Mouse (Mus musculus): Measurements from ENCODE around the gene Olfr314. TPM values are rescaled to one million over a fixed set of nuclear protein-coding genes. Genes with fewer than 3 reads are reported as not detected.
"Not testable (repeated sequence)": the region's sequence is repeated elsewhere in the genome, so short reads cannot be mapped to it uniquely, and the experiment has no call there.

The Olfr314 gene
- polyA plus RNA-seq, 1 experiment = not detected

DNA sequence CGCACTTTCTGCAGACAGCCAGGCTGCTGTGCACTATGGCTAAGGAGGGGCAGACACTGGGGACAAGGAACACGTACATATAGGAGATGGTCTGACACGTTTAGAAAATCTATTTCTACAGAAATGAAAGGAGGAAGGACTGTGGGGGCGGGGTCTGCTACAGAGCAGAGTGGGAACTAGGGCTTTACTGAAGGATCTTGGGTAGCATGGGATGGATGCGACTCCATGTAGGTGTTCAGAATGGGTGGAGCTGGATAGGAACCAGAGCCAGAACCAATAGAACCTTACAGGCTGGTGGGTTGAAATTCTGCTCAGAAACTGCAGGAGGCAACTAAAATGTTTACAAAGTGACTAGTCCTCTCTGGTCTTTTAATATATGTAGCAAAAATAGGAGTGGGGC is 17.0 kb downstream of the Olfr314 start:
- Histone ChIP-seq H3K27ac (ENCODE audit: insufficient read depth, low read length) (no peak overlapping the region), H3K4me1 (ENCODE audit: control insufficient read depth, insufficient read depth, insufficient read length) (no peaks in the 10 kb centered on the region), H3K27me3 (ENCODE audit: control insufficient read depth, insufficient read depth, low read length) (no peaks in the 10 kb centered on the region), H3K4me3 (ENCODE audit: extremely low read depth, insufficient read depth, insufficient read length) (no peak overlapping the region), H3K36me3 (ENCODE audit: control insufficient read depth, insufficient read depth, low read length) (no peaks in the 10 kb centered on the region)
- TF ChIP-seq POLR2A (IDR thresholded peaks at IDR 0.05; ENCODE audit: low read depth, low read length) (no peak), CTCF (IDR thresholded peaks at IDR 0.05; ENCODE audit: extremely low read depth, insufficient read depth, insufficient read length, insufficient replicate concordance) (no peak)
- 55% methylated on average over 5 of the region's 5 CpGs for WGBS
- DNase-seq (ENCODE audit: low read depth in 1 of 2, low spot score in 2 of 2) = no peak

DNA sequence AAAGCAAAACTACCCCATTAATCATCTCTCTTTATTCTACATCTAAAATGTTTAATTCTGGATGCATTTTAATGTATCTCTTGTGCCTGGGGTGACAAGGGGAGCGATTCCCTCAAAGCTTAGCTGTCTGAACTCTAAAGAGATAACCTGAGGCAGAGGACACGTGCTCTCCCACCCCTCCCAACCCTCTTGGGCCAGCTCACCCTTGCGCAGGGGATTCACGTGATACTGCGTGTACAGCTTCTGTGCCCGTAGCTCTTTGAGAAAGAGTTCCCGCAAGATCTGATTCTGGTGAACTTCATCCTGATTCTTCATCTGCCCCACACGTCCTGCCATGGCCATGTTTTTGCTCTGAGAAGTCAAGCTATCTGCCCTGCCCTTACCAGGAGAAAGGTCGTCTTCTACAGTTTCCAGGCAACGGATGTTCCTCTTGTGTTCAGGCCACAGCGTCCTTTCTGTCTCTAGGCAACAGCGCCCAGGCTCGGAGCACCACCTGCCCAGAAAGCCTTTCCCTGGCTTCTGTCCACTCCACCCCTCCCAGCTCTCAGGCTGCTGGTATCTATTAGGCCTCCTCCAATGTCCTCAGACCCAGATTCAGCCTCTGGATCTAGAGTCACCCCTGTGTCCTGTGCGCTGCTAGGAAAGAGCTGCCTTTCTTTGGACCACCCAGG is 18.9 kb downstream of the Olfr314 start, which contains the start of gene Fam183b:
TSS of gene Fam183b (minus strand) at position 403 of the 671 bp plus-strand sequence.
- no peak for TF ChIP-seq POLR2A (IDR thresholded peaks at IDR 0.05; ENCODE audit: low read depth, low read length)
- TF ChIP-seq CTCF (IDR thresholded peaks at IDR 0.05; ENCODE audit: extremely low read depth, insufficient read depth, insufficient read length, insufficient replicate concordance) = no peak
- no peaks in the 10 kb centered on the region for H3K36me3 ChIP-seq (ENCODE audit: control insufficient read depth, insufficient read depth, low read length)
- WGBS = 41% methylated on average over 14 of the region's 14 CpGs
- H3K4me3 ChIP-seq (ENCODE audit: extremely low read depth, insufficient read depth, insufficient read length) = no peak within 1 kb of the TSS; the same call in 1 of the 2 replicates
- H3K27ac ChIP-seq (ENCODE audit: insufficient read depth, low read length) = no peak within 1 kb of the TSS
- no peaks in the 10 kb centered on the region for H3K4me1 ChIP-seq (ENCODE audit: control insufficient read depth, insufficient read depth, insufficient read length)
- DNase-seq (ENCODE audit: low read depth in 1 of 2, low spot score in 2 of 2) = no peak
- no peaks in the 10 kb centered on the region for H3K27me3 ChIP-seq (ENCODE audit: control insufficient read depth, insufficient read depth, low read length)

- WGBS = 79% methylated on average over 4 of the region's 4 CpGs
- Histone ChIP-seq H3K27me3 (ENCODE audit: control insufficient read depth, insufficient read depth, low read length) (no peaks in the 10 kb centered on the region), H3K27ac (ENCODE audit: insufficient read depth, low read length) (no peak overlapping the region), H3K36me3 (ENCODE audit: control insufficient read depth, insufficient read depth, low read length) (no peaks in the 10 kb centered on the region), H3K4me1 (ENCODE audit: control insufficient read depth, insufficient read depth, insufficient read length) (no peaks in the 10 kb centered on the region), H3K4me3 (ENCODE audit: extremely low read depth, insufficient read depth, insufficient read length) (no peak overlapping the region)
- TF ChIP-seq CTCF (IDR thresholded peaks at IDR 0.05; ENCODE audit: extremely low read depth, insufficient read depth, insufficient read length, insufficient replicate concordance) (no peak), POLR2A (IDR thresholded peaks at IDR 0.05; ENCODE audit: low read depth, low read length) (no peak)
- DNase-seq (ENCODE audit: low read depth in 1 of 2, low spot score in 2 of 2) = no peak
These were observed 21.1 kb downstream of the Olfr314 start for GRCm38 (mm10) chr11:58803871-58804270.

DNA sequence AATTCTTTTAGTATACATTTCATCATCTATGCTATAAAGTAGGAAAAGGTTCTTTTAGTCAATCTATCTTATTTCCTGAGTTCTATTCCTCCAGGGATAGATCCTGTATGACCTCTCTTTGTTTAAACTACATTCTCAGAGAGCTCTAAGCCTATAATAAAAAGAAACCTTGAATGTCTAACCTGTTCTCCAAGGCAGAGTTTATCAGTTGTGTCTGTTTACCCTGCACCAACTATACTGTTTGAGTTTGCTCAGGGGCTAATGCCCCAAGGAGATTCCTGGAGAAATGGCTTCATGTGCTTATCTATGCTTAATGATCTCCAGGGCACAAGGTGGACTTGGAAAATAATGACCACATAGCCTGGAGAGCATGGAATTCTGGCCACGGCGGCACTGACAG is 21.6 kb downstream of the Olfr314 start:
- WGBS = 78% methylated on average over 2 of the region's 2 CpGs
- no peaks in the 10 kb centered on the region for H3K27me3 ChIP-seq (ENCODE audit: control insufficient read depth, insufficient read depth, low read length)
- DNase-seq (ENCODE audit: low read depth in 1 of 2, low spot score in 2 of 2) = no peak
- H3K4me3 ChIP-seq (ENCODE audit: extremely low read depth, insufficient read depth, insufficient read length) = no peak overlapping the region
- H3K36me3 ChIP-seq (ENCODE audit: control insufficient read depth, insufficient read depth, low read length) = no peaks in the 10 kb centered on the region
- no peaks in the 10 kb centered on the region for H3K4me1 ChIP-seq (ENCODE audit: control insufficient read depth, insufficient read depth, insufficient read length)
- TF ChIP-seq CTCF (IDR thresholded peaks at IDR 0.05; ENCODE audit: extremely low read depth, insufficient read depth, insufficient read length, insufficient replicate concordance) (no peak), POLR2A (IDR thresholded peaks at IDR 0.05; ENCODE audit: low read depth, low read length) (no peak)
- H3K27ac ChIP-seq (ENCODE audit: insufficient read depth, low read length) = no peak overlapping the region

- H3K4me3 ChIP-seq (ENCODE audit: extremely low read depth, insufficient read depth, insufficient read length) = no peak overlapping the region
- H3K27ac ChIP-seq (ENCODE audit: insufficient read depth, low read length) = no peak overlapping the region
- H3K4me1 ChIP-seq (ENCODE audit: control insufficient read depth, insufficient read depth, insufficient read length) = no peaks in the 10 kb centered on the region
- no peak for DNase-seq (ENCODE audit: low read depth in 1 of 2, low spot score in 2 of 2)
- no peak for TF ChIP-seq POLR2A (IDR thresholded peaks at IDR 0.05; ENCODE audit: low read depth, low read length)
- 5% methylated on average over 1 of the region's 1 CpGs for WGBS
- H3K27me3 ChIP-seq (ENCODE audit: control insufficient read depth, insufficient read depth, low read length) = no peaks in the 10 kb centered on the region
- no peaks in the 10 kb centered on the region for H3K36me3 ChIP-seq (ENCODE audit: control insufficient read depth, insufficient read depth, low read length)
These were observed 29.2 kb downstream of the Olfr314 start for GRCm38 (mm10) chr11:58812001-58812400.

- H3K36me3 ChIP-seq (ENCODE audit: control insufficient read depth, insufficient read depth, low read length); H3K4me1 ChIP-seq (ENCODE audit: control insufficient read depth, insufficient read depth, insufficient read length); H3K27me3 ChIP-seq (ENCODE audit: control insufficient read depth, insufficient read depth, low read length); H3K27ac ChIP-seq (ENCODE audit: insufficient read depth, low read length); DNase-seq (ENCODE audit: low read depth in 1 of 2, low spot score in 2 of 2); H3K4me3 ChIP-seq (ENCODE audit: extremely low read depth, insufficient read depth, insufficient read length): not testable (repeated sequence)
- 64% methylated on average over 1 of the region's 1 CpGs for WGBS
These were observed 31.9 kb downstream of the Olfr314 start, which contains the start of gene Olfr313 for GRCm38 (mm10) chr11:58814700-58815099. TSS of gene Olfr313 (plus strand) at chr11:58815000.

GRCm38 (mm10) chr11:58815676-58816075 is 32.9 kb downstream of the Olfr314 start:
- Histone ChIP-seq H3K27me3 (ENCODE audit: control insufficient read depth, insufficient read depth, low read length) (no peaks in the 10 kb centered on the region), H3K4me1 (ENCODE audit: control insufficient read depth, insufficient read depth, insufficient read length) (no peaks in the 10 kb centered on the region), H3K4me3 (ENCODE audit: extremely low read depth, insufficient read depth, insufficient read length) (no peak overlapping the region), H3K36me3 (ENCODE audit: control insufficient read depth, insufficient read depth, low read length) (no peaks in the 10 kb centered on the region), H3K27ac (ENCODE audit: insufficient read depth, low read length) (no peak overlapping the region)
- WGBS = 80% methylated on average over 1 of the region's 1 CpGs
- TF ChIP-seq POLR2A (IDR thresholded peaks at IDR 0.05; ENCODE audit: low read depth, low read length) = no peak
- no peak for TF ChIP-seq CTCF (IDR thresholded peaks at IDR 0.05; ENCODE audit: extremely low read depth, insufficient read depth, insufficient read length, insufficient replicate concordance)
- DNase-seq (ENCODE audit: low read depth in 1 of 2, low spot score in 2 of 2) = no peak

- not testable (repeated sequence) for H3K4me1 ChIP-seq (ENCODE audit: control insufficient read depth, insufficient read depth, insufficient read length); H3K36me3 ChIP-seq (ENCODE audit: control insufficient read depth, insufficient read depth, low read length); H3K27me3 ChIP-seq (ENCODE audit: control insufficient read depth, insufficient read depth, low read length); DNase-seq (ENCODE audit: low read depth in 1 of 2, low spot score in 2 of 2); H3K4me3 ChIP-seq (ENCODE audit: extremely low read depth, insufficient read depth, insufficient read length); H3K27ac ChIP-seq (ENCODE audit: insufficient read depth, low read length)
These were observed 46.2 kb downstream of the Olfr314 start, which contains the start of gene Olfr312 for GRCm38 (mm10) chr11:58828937-58829336. TSS of gene Olfr312 (plus strand) at chr11:58829237.
